Mouse (Mus musculus) kidney, adult 11 months (tissue): Measurements from ENCODE around the gene Olfr584.

Experiments
- DNase-seq: peaks from one replicate; pipeline ENCODE4 v3.0.0; 2022

Gene Olfr584

GRCm38 (mm10) chr7:103081585-103081984 is at the start of gene Olfr584:
Olfr584 (plus strand) TSS chr7:103081885.
- no peak for DNase-seq

GRCm38 (mm10) chr7:103037724-103038123 is 44.0 kb upstream of the Olfr584 start, which contains the start of gene Olfr582:
Olfr582 (plus strand) TSS chr7:103038024.
- DNase-seq = no peak

DNA sequence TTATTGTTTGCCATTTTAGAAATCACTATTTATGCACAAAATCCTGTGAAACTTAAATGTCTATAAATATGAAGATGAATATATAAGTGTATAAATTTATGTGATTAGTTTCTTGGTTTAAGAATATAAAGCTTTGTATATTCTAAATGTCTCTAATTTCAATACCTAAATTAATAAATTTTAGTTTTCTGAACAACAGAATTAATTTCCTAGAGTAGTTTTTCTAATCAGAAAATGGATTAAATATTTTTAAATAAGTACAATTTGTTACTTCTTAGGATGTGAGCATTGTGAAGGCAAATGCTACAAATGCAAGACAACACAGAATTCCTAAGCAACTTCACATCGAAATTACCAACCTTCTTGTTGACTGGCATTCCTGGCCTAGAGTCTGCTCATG is 30.7 kb upstream of the Olfr584 start, which contains the start of gene Olfr583:
Gene Olfr583 (plus strand): TSS at position 301 of the 400 bp plus-strand sequence.
- no peak for DNase-seq

- DNase-seq = no peak
Observed at GRCm38 (mm10) chr7:103097420-103097819, 15.7 kb downstream of the Olfr584 start, which contains the start of gene Olfr585. Olfr585 (plus strand) TSS chr7:103097720.

GRCm38 (mm10) chr7:103119406-103119805 is 37.7 kb downstream of the Olfr584 start:
- no peak for DNase-seq

GRCm38 (mm10) chr7:103125538-103125937 is 43.9 kb downstream of the Olfr584 start, which contains the start of gene Olfr586:
Olfr586 (minus strand) TSS chr7:103125638.
- DNase-seq = no peak
